Mouse (Mus musculus) colon, adult 2 months (tissue): Measurements from ENCODE around the gene Utp4. TPM values are rescaled to one million over a fixed set of nuclear protein-coding genes. Genes with fewer than 3 reads are reported as not detected.

Source experiments
- polyA plus RNA-seq: library from polyadenylated mRNA; depleted of rRNA; stranded (reverse); fragments of >200 nt; gene quantifications from 2 replicates; pipeline ENCODE4 v1.2.3, GENCODE M21; 2012; rRNA removed

Gene Utp4
- polyA plus RNA-seq: 10.9 and 12.7 TPM in 2 replicates

DNA sequence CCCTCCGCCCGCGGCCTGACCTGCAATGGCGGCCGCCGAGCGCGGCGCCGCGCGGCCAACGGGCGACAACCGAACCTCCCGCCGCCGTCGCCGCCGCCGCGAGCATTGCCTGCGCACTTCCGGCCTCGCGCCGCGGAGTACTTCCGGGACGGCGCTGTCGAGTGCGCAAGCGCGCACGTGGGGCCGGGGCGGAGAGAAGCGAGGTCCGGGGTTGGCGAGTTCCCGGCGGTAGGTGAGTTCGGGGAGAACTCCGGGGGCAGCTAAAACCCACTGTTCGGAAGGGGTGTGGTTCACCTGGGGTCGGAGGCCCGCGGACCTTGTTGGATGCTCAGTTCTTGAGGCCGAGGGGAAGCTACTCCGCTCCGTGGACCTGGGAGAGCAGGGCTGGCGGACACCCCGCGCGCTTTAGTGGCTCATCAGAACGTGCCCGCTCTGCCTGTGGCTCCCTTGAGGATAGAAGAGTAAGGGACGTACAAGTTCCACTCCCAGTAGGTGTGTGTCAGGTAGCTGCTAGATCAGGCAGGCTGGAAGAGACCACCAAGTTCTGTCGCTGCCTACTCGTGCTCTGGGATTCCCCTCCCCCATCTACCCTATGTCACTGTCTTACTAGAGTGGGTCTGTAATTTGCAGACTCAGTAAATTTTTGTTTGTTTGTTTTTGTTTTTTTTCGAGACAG, at the start of gene Utp4:
Gene Utp4, plus strand, starts transcription at position 156 of the 676 bp plus-strand sequence.

DNA sequence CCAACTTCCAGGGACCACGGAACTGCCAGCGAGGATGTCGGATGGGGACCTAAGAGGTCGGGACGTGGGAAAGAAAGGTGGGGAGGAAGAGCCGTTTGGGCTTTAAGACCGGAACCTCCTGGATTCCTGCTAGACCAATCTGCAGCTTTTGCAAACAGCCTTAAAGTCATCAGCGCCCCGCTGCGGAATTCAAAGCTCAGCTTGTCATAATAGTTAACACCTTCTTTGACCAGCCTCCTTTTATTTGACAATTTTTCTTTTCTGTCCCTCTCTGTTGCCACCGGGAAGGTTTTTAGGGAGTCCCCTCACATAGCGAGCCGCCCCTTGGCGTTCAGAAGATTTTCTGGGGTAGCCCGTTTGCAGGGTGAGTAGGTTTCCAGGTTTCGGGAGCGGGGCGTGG, 23.4 kb upstream of the Utp4 start, which contains the start of gene Has3:
Gene Has3, plus strand, starts transcription at position 192 of the 400 bp plus-strand sequence.

DNA sequence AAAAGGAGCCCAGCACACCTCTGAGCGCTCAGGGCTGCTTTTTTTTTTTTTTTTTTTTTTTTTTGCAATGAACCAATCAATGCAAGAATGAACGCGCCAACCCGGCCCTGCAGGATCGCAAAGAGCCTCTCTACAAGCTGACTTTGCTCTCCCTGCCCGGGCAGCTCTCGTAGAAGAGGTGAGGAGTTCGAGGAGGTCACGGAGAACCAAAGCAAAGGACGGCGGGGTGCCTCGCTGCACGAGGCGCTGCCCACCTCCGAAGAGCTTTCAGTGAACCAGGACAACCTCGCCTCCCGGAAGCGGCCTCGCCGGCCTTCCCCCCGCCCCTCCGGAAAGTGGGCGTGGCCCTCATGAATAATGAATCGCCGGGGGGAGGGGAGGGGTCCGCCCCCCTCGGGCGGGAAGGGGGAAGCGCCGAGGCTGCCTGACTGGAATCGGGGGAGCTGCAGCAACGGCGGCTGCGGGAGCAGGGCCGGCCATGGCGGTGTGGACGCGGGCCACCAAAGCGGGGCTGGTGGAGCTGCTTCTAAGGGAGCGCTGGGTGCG, 42.0 kb downstream of the Utp4 start, which contains the start of gene Sntb2:
Gene Sntb2, plus strand, starts transcription at position 427 of the 546 bp plus-strand sequence.

Other genes starting within 250 kb of the Utp4 start
- gene Tango6, start 210.6 kb upstream of the Utp4 start, polyA plus RNA-seq: 2.6 and 3.3 TPM in 2 replicates
- 0.55 and 0.68 TPM in 2 replicates for gene Has3, start 23.4 kb upstream of the Utp4 start, polyA plus RNA-seq
- 4.1 and 4.4 TPM in 2 replicates for gene Sntb2, start 42.1 kb downstream of the Utp4 start, polyA plus RNA-seq
- 17.9 and 21.2 TPM in 2 replicates for gene Vps4a, start 137.6 kb downstream of the Utp4 start, polyA plus RNA-seq
- 45.9 and 59.2 TPM in 2 replicates for gene Pdf, start 155.0 kb downstream of the Utp4 start, polyA plus RNA-seq
- 28.2 and 31.2 TPM in 2 replicates for gene Cog8, start 163.1 kb downstream of the Utp4 start, polyA plus RNA-seq
- 16.5 and 23.6 TPM in 2 replicates for gene Nip7, start 163.2 kb downstream of the Utp4 start, polyA plus RNA-seq
- 3.2 and 5.4 TPM in 2 replicates for gene Tmed6, start 172.0 kb downstream of the Utp4 start, polyA plus RNA-seq
- gene Terf2, start 202.9 kb downstream of the Utp4 start, polyA plus RNA-seq: 6.1 and 6.8 TPM in 2 replicates